Mouse (Mus musculus): Measurements from ENCODE around the gene Fezf2.

DNA sequence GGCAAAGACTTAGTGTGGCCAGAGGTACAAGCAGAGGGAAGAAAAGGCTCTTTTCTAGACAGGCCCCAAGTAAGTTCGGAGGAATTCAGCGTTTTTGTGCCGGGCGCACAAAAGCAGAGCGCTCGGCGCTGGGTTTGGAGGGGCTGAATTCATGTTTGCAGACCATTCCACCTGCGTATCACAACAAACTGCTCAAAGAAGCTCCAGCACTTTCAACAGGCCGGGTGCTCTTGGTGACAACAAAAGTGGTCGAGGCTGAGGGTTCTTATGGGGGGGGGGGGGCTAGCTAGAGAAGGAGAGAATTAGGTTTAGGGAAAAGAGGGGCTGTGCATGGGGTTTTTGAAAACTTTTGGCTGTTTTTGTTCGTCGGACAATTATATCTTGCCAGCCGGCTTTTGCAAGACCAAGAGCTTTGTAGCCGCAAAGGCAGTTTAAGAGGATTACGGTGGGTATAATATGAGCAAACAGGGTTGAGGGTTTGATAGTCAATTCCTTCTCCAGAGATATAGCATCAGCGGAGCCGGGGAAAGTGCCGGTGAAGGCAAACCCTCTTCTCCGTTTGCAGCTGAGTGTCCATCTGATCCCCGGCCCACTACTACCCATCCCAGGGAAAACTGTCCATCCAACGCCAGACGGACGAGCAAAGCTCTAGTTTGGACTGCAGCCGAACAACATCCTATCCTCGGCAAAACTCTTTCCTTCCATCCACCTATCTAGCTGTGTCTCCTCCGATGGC lies 956 bp downstream of the Fezf2 start:
- TF ChIP-seq CTCF (IDR thresholded peaks at IDR 0.05; ENCODE audit: insufficient read depth, low read length), result no peak
- TF ChIP-seq POLR2A (IDR thresholded peaks at IDR 0.05; ENCODE audit: borderline replicate concordance, extremely low read depth, low read depth, low read length), result no peak
